Mouse (Mus musculus) liver, postnatal 0 days (tissue): Measurements from ENCODE around the gene Itpr1. TPM values are rescaled to one million over a fixed set of nuclear protein-coding genes. Genes with fewer than 3 reads are reported as not detected.
A peak's percentile ranks its signal among the peaks of the same experiment; 100 is the strongest.

Experiments
- ATAC-seq: fragments of 200-750 bp; cut with Nextera tagmentation; 2 replicates; pipeline ENCODE4 v1.8.0; 2017; ENCODE audit warnings: mild to moderate bottlenecking, moderate library complexity
- DNase-seq: peaks from one replicate; pipeline ENCODE4 v3.0.0-alpha.2; 2016
- H3K27ac ChIP-seq: fragments of 300-500 bp; sonication (generic); 2 replicates; pipeline ENCODE4 v1.5.1; 2014; ENCODE audit warnings: antibody characterized with exemption, moderate library complexity, mild to moderate bottlenecking, low read depth
- H3K27me3 ChIP-seq: fragments of 300-500 bp; sonication (generic); 2 replicates; pipeline ENCODE4 v1.6.1; 2014; ENCODE audit warnings: low read length, control low read depth, mixed read lengths; ENCODE audit not compliant: insufficient read depth
- H3K36me3 ChIP-seq: fragments of 300-500 bp; sonication (generic); replicated peaks from 2 replicates; pipeline ENCODE4 v1.6.1; 2014; ENCODE audit warnings: mild to moderate bottlenecking, control low read depth, low read length, moderate library complexity, mixed read lengths; ENCODE audit not compliant: insufficient read depth
- H3K4me1 ChIP-seq: fragments of 300-500 bp; sonication (generic); 2 replicates; pipeline ENCODE4 v1.6.1; 2014; ENCODE audit warnings: antibody characterized with exemption, mild to moderate bottlenecking, control low read depth; ENCODE audit not compliant: insufficient read depth
- H3K4me2 ChIP-seq: fragments of 300-500 bp; sonication (generic); 2 replicates; pipeline ENCODE4 v1.6.1; 2014; ENCODE audit warnings: low read depth, mild to moderate bottlenecking, low read length, moderate library complexity, mixed read lengths
- H3K4me3 ChIP-seq: fragments of 300-500 bp; sonication (generic); 2 replicates; pipeline ENCODE4 v1.5.1; 2014; ENCODE audit warnings: low read depth, low read length
- H3K9ac ChIP-seq: fragments of 300-500 bp; sonication (generic); replicated peaks from 2 replicates; pipeline ENCODE4 v1.6.1; 2014; ENCODE audit warnings: mild to moderate bottlenecking, moderate library complexity
- H3K9me3 ChIP-seq: fragments of 300-500 bp; sonication (generic); 2 replicates; pipeline ENCODE4 v1.6.1; 2016; ENCODE audit warnings: mild to moderate bottlenecking, control low read depth, low read length, mixed read lengths
- CTCF ChIP-seq: sonication (generic); IDR thresholded peaks from 2 replicates; pipeline ENCODE4 v1.5.1; 2016; ENCODE audit warnings: antibody characterized with exemption, low read depth
- EP300 ChIP-seq: IDR thresholded peaks from 2 replicates; pipeline ENCODE4 v1.6.1; 2016; ENCODE audit warnings: antibody characterized with exemption, low read depth, mild to moderate bottlenecking
- WGBS: fragments of 180-500 bp; shearing (Covaris S2); extraction: QIAGEN DNeasy Blood & Tissue Kit; methylation state at CpG from one replicate; pipeline ENCODE4 v1.1.7; 2014; ENCODE audit not compliant: insufficient replicate concordance; 5-methylcytosine and 5-hydroxymethylcytosine counted together
- polyA plus RNA-seq: library from polyadenylated mRNA; unstranded; fragments of >200 nt; fragmentation: Nextera tagmentation; extraction: Ambion mirVana; gene quantifications from 2 replicates; pipeline ENCODE4 v1.2.1, GENCODE M21; 2015

The Itpr1 gene
- polyA plus RNA-seq, 1 experiment from 2014 or later, result 2.9 TPM

GRCm38 (mm10) chr6:108217987-108218386 lies 5.1 kb downstream of the Itpr1 start:
- Histone ChIP-seq H3K4me1 (peaks cover 11% of the 10 kb centered on the region; the same call in 1 of the 2 replicates), H3K9me3 (no peaks in the 10 kb centered on the region), H3K4me3 (no peak overlapping the region), H3K36me3 (no peaks in the 10 kb centered on the region), H3K4me2 (no peak overlapping the region), H3K9ac (no peak overlapping the region), H3K27ac (no peak overlapping the region), H3K27me3 (no peaks in the 10 kb centered on the region)
- TF ChIP-seq EP300, result no peak
- no peak for TF ChIP-seq CTCF
- no peak for DNase-seq
- ATAC-seq, result no peak
- 87% methylated on average over 3 of the region's 3 CpGs for WGBS

GRCm38 (mm10) chr6:108222435-108222834 lies 9.5 kb downstream of the Itpr1 start:
- no peak overlapping the region for H3K4me3 ChIP-seq
- H3K4me1 ChIP-seq, result peaks cover under 1% of the 10 kb centered on the region; the same call in 1 of the 2 replicates
- H3K9me3 ChIP-seq, result no peaks in the 10 kb centered on the region
- H3K27ac ChIP-seq, result no peak overlapping the region
- H3K36me3 ChIP-seq, result no peaks in the 10 kb centered on the region
- ATAC-seq, result no peak
- H3K4me2 ChIP-seq, result no peak overlapping the region
- no peak for DNase-seq
- 58% methylated on average over 5 of the region's 5 CpGs for WGBS
- no peaks in the 10 kb centered on the region for H3K27me3 ChIP-seq
- H3K9ac ChIP-seq, result no peak overlapping the region
- TF ChIP-seq EP300 (no peak), CTCF (no peak)

- 0 out of 2 replicates have a peak, but pooled peaks have one; percentile 27 for ATAC-seq
- H3K4me1 ChIP-seq, result peaks cover 2% of the 10 kb centered on the region; the same call in 1 of the 2 replicates
- H3K27ac ChIP-seq, result no peak overlapping the region
- no peaks in the 10 kb centered on the region for H3K27me3 ChIP-seq
- H3K36me3 ChIP-seq, result no peaks in the 10 kb centered on the region
- no peaks in the 10 kb centered on the region for H3K9me3 ChIP-seq
- DNase-seq, result no peak
- no peak overlapping the region for H3K4me3 ChIP-seq
- TF ChIP-seq CTCF, result no peak
- H3K4me2 ChIP-seq, result no peak overlapping the region
- H3K9ac ChIP-seq, result no peak overlapping the region
- WGBS, result 76% methylated on average over 5 of the region's 5 CpGs
These were observed 10.0 kb downstream of the Itpr1 start for GRCm38 (mm10) chr6:108222875-108223274.

GRCm38 (mm10) chr6:108224361-108224760 lies 11.5 kb downstream of the Itpr1 start:
- Histone ChIP-seq H3K9me3 (no peaks in the 10 kb centered on the region), H3K27me3 (no peaks in the 10 kb centered on the region), H3K27ac (no peak overlapping the region; the same call in 1 of the 2 replicates), H3K36me3 (no peaks in the 10 kb centered on the region), H3K4me3 (no peak overlapping the region), H3K4me2 (no peak overlapping the region), H3K9ac (no peak overlapping the region), H3K4me1 (peaks cover 2% of the 10 kb centered on the region; the same call in 1 of the 2 replicates)
- TF ChIP-seq EP300 (no peak), CTCF (no peak)
- DNase-seq (no peak), ATAC-seq (no peak)
- 82% methylated on average over 4 of the region's 4 CpGs for WGBS

GRCm38 (mm10) chr6:108225027-108225426 lies 12.1 kb downstream of the Itpr1 start:
- no peaks in the 10 kb centered on the region for H3K9me3 ChIP-seq
- WGBS, result 78% methylated on average over 2 of the region's 2 CpGs
- no peak overlapping the region for H3K4me2 ChIP-seq
- no peak overlapping the region for H3K4me3 ChIP-seq
- DNase-seq, result no peak
- no peak for TF ChIP-seq CTCF
- no peak for TF ChIP-seq EP300
- no peaks in the 10 kb centered on the region for H3K36me3 ChIP-seq
- ATAC-seq, result no peak
- H3K9ac ChIP-seq, result no peak overlapping the region
- H3K27me3 ChIP-seq, result no peaks in the 10 kb centered on the region
- 0 out of 2 replicates have a peak overlapping the region, but pooled peaks have one; percentile 12 for H3K27ac ChIP-seq
- peaks cover 2% of the 10 kb centered on the region; the same call in 1 of the 2 replicates for H3K4me1 ChIP-seq

GRCm38 (mm10) chr6:108226230-108226629 lies 13.3 kb downstream of the Itpr1 start:
- ATAC-seq (no peak), DNase-seq (no peak)
- no peak overlapping the region for H3K4me2 ChIP-seq
- H3K27ac ChIP-seq, result no peak overlapping the region
- no peaks in the 10 kb centered on the region for H3K9me3 ChIP-seq
- 66% methylated on average over 7 of the region's 7 CpGs for WGBS
- H3K27me3 ChIP-seq, result no peaks in the 10 kb centered on the region
- no peak for TF ChIP-seq EP300
- no peak for TF ChIP-seq CTCF
- no peaks in the 10 kb centered on the region for H3K36me3 ChIP-seq
- H3K9ac ChIP-seq, result no peak overlapping the region
- peaks cover 2% of the 10 kb centered on the region; the same call in 1 of the 2 replicates for H3K4me1 ChIP-seq
- H3K4me3 ChIP-seq, result no peak overlapping the region

GRCm38 (mm10) chr6:108227461-108227860 lies 14.6 kb downstream of the Itpr1 start:
- ATAC-seq (no peak), DNase-seq (no peak)
- Histone ChIP-seq H3K36me3 (no peaks in the 10 kb centered on the region), H3K9me3 (no peaks in the 10 kb centered on the region), H3K4me2 (no peak overlapping the region), H3K27me3 (no peaks in the 10 kb centered on the region), H3K4me3 (no peak overlapping the region), H3K9ac (no peak overlapping the region), H3K27ac (no peak overlapping the region), H3K4me1 (peaks cover 3% of the 10 kb centered on the region; the same call in 1 of the 2 replicates)
- 83% methylated on average over 6 of the region's 6 CpGs for WGBS
- TF ChIP-seq CTCF (no peak), EP300 (no peak)
